19 mouse cellular contexts compared by ENCODE assay signal in genomic region chr11:98462255-98462654, GRCm38 (mm10). TPM values are rescaled to one million over a fixed set of nuclear protein-coding genes. Genes with fewer than 3 reads are reported as not detected.
"Had no signal": no experiment of that assay in that cellular context is flagged by ENCODE, and none has a peak within 500 bp of the region (broad histone marks: within the 10 kb centered on the region; RNA-seq: fewer than 3 reads in every experiment).

No protein-coding gene starts in this region.

- H3K9ac ChIP-seq: liver, embryonic 15.5 days; liver, postnatal 0 days; lung, embryonic 15.5 days; midbrain, embryonic 13.5 days; midbrain, embryonic 15.5 days; neural tube, embryonic 12.5 days; stomach, embryonic 15.5 days had no signal

- ATAC-seq: liver, postnatal 0 days; lung, postnatal 0 days; midbrain, embryonic 13.5 days; midbrain, embryonic 15.5 days had no signal

- H3K9me3 ChIP-seq: liver, embryonic 15.5 days; lung, embryonic 15.5 days; megakaryocyte, embryonic 14.5 days; midbrain, embryonic 13.5 days; midbrain, embryonic 15.5 days; neural tube, embryonic 12.5 days; stomach, embryonic 15.5 days had no signal

- DNase-seq: liver, postnatal 0 days; lung, adult 2 months; lung, postnatal 14 days; lung, postnatal 36 days; right cerebral cortex, postnatal 14 days; thymus, postnatal 25 days; thymus, postnatal 4 days had no signal

- H3K4me3 ChIP-seq: liver, embryonic 15.5 days; lung, embryonic 15.5 days; megakaryocyte, embryonic 14.5 days; midbrain, embryonic 13.5 days; midbrain, embryonic 15.5 days; neural tube, embryonic 12.5 days; stomach, embryonic 15.5 days had no signal

- H3K27ac ChIP-seq: liver, embryonic 15.5 days; lung, embryonic 15.5 days; macrophage; midbrain, embryonic 13.5 days; midbrain, embryonic 15.5 days; neural tube, embryonic 12.5 days; stomach, embryonic 15.5 days; stomach, postnatal 0 days had no signal

- H3K36me3 ChIP-seq: liver, embryonic 15.5 days; lung, embryonic 15.5 days; midbrain, embryonic 13.5 days; midbrain, embryonic 15.5 days; neural tube, embryonic 12.5 days; stomach, embryonic 15.5 days had no signal

- H3K4me2 ChIP-seq: liver, embryonic 15.5 days; lung, embryonic 15.5 days; midbrain, embryonic 11.5 days; midbrain, embryonic 13.5 days; midbrain, embryonic 15.5 days; neural tube, embryonic 12.5 days; stomach, embryonic 15.5 days had no signal

RNA-seq across cellular contexts. Expression of gene Grb7, which starts 16.1 kb away (rescaled TPM):
- total RNA-seq: megakaryocyte progenitor cell, adult 5-6 weeks had no signal

RNA-seq across cellular contexts. Expression of gene Erbb2, which starts 50.0 kb away (rescaled TPM):
- total RNA-seq: megakaryocyte progenitor cell, adult 5-6 weeks had no signal
- polyA plus RNA-seq: macrophage had no signal
